Mouse (Mus musculus) A20 (cell line): ENCODE data around the gene Scgb2b12.
"Not testable (repeated sequence)": the region's sequence is repeated elsewhere in the genome, so short reads cannot be mapped to it uniquely, and the experiment has no call there.

Source experiments
- DNase-seq: peaks from one replicate; pipeline ENCODE4 v3.0.0-alpha.2; 2011; ENCODE audit warnings: low read depth, low spot score

The Scgb2b12 gene

DNA sequence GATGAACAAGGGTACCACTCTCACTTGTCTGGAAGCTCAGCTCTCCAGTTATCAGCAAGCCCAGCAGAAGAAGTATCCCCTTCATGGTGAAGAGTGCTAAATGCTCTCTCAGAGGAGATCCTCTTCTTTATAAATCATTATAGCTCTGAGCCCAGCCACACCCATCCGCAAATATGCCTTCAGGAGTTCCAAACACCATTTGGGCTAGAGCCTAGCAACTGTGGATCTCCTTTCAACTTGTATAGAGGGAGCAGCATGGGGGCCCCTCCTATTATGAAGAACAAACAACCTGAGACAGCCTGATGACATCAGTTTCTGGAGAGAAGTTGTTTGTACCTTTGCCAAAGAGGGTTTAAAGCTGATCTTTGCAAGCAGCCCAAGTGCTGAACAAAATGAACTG, at the start of gene Scgb2b12:
Scgb2b12 (minus strand) TSS at position 101 of the 400 bp plus-strand sequence.
- not testable (repeated sequence) for DNase-seq

DNA sequence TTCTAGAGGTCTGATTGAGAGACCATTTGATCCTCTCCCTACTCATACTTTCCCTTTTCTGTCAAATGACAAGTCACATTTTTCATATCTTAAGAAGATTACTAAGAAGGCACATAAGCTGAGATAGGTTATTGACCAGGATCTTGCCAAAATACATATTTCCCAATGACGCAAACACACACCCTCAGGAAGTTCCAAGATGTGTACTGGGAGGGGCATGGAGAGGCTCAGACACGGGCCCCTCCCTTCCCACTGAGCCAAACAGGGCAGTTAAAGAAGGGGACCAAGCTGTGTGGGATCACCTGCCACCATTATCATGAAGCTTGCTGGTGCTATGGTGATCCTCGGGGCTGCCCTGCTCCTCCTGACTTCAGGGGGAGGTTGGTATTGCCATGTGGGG, 6.8 kb upstream of the Scgb2b12 start, which contains the start of gene Scgb1b12:
Scgb1b12 (plus strand) TSS at position 301 of the 400 bp plus-strand sequence.
- DNase-seq = not testable (repeated sequence)
